Mouse (Mus musculus) thymus, postnatal 14 days (tissue): Measurements from ENCODE around the gene Pgm2l1.
A peak's percentile ranks its signal among the peaks of the same experiment; 100 is the strongest.

Experiments used
- DNase-seq: peaks from one replicate; pipeline ENCODE4 v3.0.0; 2021

Pgm2l1 gene

GRCm38 (mm10) chr7:100227158-100227875 lies at the start of gene Pgm2l1:
Pgm2l1 (plus strand) TSS chr7:100227394.
- peak; percentile 99 for DNase-seq

GRCm38 (mm10) chr7:100178016-100178890 lies 48.9 kb upstream of the Pgm2l1 start:
- DNase-seq = peak; percentile 54

GRCm38 (mm10) chr7:100178891-100179233 lies 48.3 kb upstream of the Pgm2l1 start:
- DNase-seq = no peak

GRCm38 (mm10) chr7:100179394-100179793 lies 47.8 kb upstream of the Pgm2l1 start:
- DNase-seq = no peak

- DNase-seq = no peak
Observed at GRCm38 (mm10) chr7:100179836-100180407, 47.3 kb upstream of the Pgm2l1 start.

GRCm38 (mm10) chr7:100181176-100181575 lies 46.0 kb upstream of the Pgm2l1 start:
- no peak for DNase-seq

GRCm38 (mm10) chr7:100181614-100182013 lies 45.6 kb upstream of the Pgm2l1 start:
- no peak for DNase-seq

GRCm38 (mm10) chr7:100182388-100182787 lies 44.8 kb upstream of the Pgm2l1 start:
- DNase-seq = no peak

GRCm38 (mm10) chr7:100187601-100188000 lies 39.6 kb upstream of the Pgm2l1 start:
- peak; percentile 49 for DNase-seq

GRCm38 (mm10) chr7:100190167-100190566 lies 37.0 kb upstream of the Pgm2l1 start:
- DNase-seq = no peak

- peak; percentile 71 for DNase-seq
Observed at GRCm38 (mm10) chr7:100190778-100191177, 36.4 kb upstream of the Pgm2l1 start.

- no peak for DNase-seq
Observed at GRCm38 (mm10) chr7:100201191-100201590, 26.0 kb upstream of the Pgm2l1 start.

GRCm38 (mm10) chr7:100203616-100204015 lies 23.6 kb upstream of the Pgm2l1 start:
- no peak for DNase-seq

GRCm38 (mm10) chr7:100204871-100205270 lies 22.3 kb upstream of the Pgm2l1 start:
- no peak for DNase-seq

GRCm38 (mm10) chr7:100206144-100206543 lies 21.1 kb upstream of the Pgm2l1 start:
- no peak for DNase-seq

- DNase-seq = no peak
Observed at GRCm38 (mm10) chr7:100207886-100208285, 19.3 kb upstream of the Pgm2l1 start.

GRCm38 (mm10) chr7:100214310-100214709 lies 12.9 kb upstream of the Pgm2l1 start:
- DNase-seq = no peak

- DNase-seq = no peak
Observed at GRCm38 (mm10) chr7:100215116-100215732, 12.0 kb upstream of the Pgm2l1 start.

- DNase-seq = no peak
Observed at GRCm38 (mm10) chr7:100215976-100216375, 11.2 kb upstream of the Pgm2l1 start.

GRCm38 (mm10) chr7:100216601-100217565 lies 10.3 kb upstream of the Pgm2l1 start:
- no peak for DNase-seq

GRCm38 (mm10) chr7:100227896-100228525 lies 817 bp downstream of the Pgm2l1 start:
- peak; percentile 57 for DNase-seq

- DNase-seq = no peak
Observed at GRCm38 (mm10) chr7:100228957-100229356, 1.8 kb downstream of the Pgm2l1 start.
